Mouse (Mus musculus): Measurements from ENCODE around the gene Spindoc.

DNA sequence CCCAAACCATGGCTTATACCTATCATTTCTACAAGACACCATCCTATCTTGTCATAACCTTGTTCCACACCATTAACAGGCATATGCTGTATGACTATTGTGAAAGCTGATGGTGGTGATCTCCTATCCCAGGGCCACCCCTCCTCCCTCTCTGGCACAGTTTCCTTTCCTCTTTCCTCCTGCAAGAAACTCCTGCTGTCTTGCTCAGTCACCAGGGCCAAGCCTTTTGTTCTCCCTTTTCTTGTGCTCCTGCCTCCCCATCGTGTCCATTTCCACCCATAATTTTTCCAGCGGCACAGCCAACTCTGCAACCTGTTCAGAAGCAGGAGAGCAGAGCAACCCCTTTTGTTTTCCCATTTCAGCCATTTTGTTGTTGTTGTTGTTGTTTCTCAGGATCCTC lies 3.2 kb upstream of the Spindoc start:
- no peak for TF ChIP-seq CTCF (IDR thresholded peaks at IDR 0.05)
- TF ChIP-seq EP300 (IDR thresholded peaks at IDR 0.05): no peak
